Mouse (Mus musculus) ES-CJ7 (cell line): ENCODE results near the gene Mrpl10.

Experiments used
- DNase-seq: peaks from one replicate; pipeline ENCODE4 v3.0.0; 2011; ENCODE audit warnings: low read depth, low spot score

Mrpl10 gene

GRCm38 (mm10) chr11:97041022-97041899 is at the start of gene Mrpl10, which contains the start of gene Lrrc46:
TSS of gene Mrpl10 (plus strand) at chr11:97041560.
TSS of gene Lrrc46 (minus strand) at chr11:97041407.
- peak; percentile 95 for DNase-seq

- DNase-seq = no peak
Measured at GRCm38 (mm10) chr11:96992722-96993311, 48.5 kb upstream of the Mrpl10 start.

- no peak for DNase-seq
Measured at GRCm38 (mm10) chr11:96995031-96995430, 46.3 kb upstream of the Mrpl10 start.

- DNase-seq = no peak
Measured at GRCm38 (mm10) chr11:96995836-96996772, 45.3 kb upstream of the Mrpl10 start.

- DNase-seq = peak; percentile 44
Measured at GRCm38 (mm10) chr11:96996773-96997379, 44.5 kb upstream of the Mrpl10 start.

- no peak for DNase-seq
Measured at GRCm38 (mm10) chr11:96997380-96997956, 43.9 kb upstream of the Mrpl10 start.

GRCm38 (mm10) chr11:97003170-97003569 is 38.2 kb upstream of the Mrpl10 start:
- DNase-seq = peak; percentile 29

GRCm38 (mm10) chr11:97007093-97007794 is 34.1 kb upstream of the Mrpl10 start:
- no peak for DNase-seq

GRCm38 (mm10) chr11:97009198-97009790 is 32.1 kb upstream of the Mrpl10 start:
- DNase-seq = no peak

- no peak for DNase-seq
Measured at GRCm38 (mm10) chr11:97013121-97013670, 28.2 kb upstream of the Mrpl10 start, which contains the start of gene Sp6. TSS of gene Sp6 (plus strand) at chr11:97013394.

GRCm38 (mm10) chr11:97017696-97018582 is 23.4 kb upstream of the Mrpl10 start:
- DNase-seq = no peak

- peak; percentile 75 for DNase-seq
Measured at GRCm38 (mm10) chr11:97018583-97019344, 22.6 kb upstream of the Mrpl10 start.

GRCm38 (mm10) chr11:97019345-97019708 is 22.0 kb upstream of the Mrpl10 start:
- no peak for DNase-seq

- DNase-seq = peak; percentile 53
Measured at GRCm38 (mm10) chr11:97021121-97021765, 20.1 kb upstream of the Mrpl10 start.

- peak; percentile 93 for DNase-seq
Measured at GRCm38 (mm10) chr11:97021873-97022484, 19.4 kb upstream of the Mrpl10 start.

- DNase-seq = no peak
Measured at GRCm38 (mm10) chr11:97024977-97025376, 16.4 kb upstream of the Mrpl10 start.
